Mouse (Mus musculus): Measurements from ENCODE around the gene Olfr159.

DNA sequence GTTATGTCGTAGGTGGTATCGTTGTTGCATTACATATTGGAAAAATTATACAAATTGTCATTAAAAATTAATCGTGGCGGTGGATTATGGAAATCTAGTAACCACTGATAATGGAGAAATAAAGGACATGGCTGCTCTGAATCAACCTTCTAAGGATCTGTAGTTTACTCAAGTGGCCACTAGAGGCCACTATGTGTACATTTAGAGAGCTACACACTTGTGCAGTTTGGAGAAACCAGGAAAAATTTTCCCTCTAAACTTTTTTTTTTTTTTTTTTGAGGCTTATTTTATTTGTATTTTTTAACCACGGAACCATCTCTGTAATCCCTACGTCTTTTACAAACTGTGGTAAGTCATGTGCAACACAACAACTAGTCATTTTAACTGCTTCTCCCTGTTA is 25.6 kb downstream of the Olfr159 start:
- TF ChIP-seq POLR2A (IDR thresholded peaks at IDR 0.05; ENCODE audit: control insufficient read depth, low read depth, low read length) (no peak), CTCF (IDR thresholded peaks at IDR 0.05; ENCODE audit: control insufficient read depth, insufficient read depth, insufficient replicate concordance, low read depth, low read length) (peak; percentile 11; the same call in 1 of the 2 replicates)
